Mouse (Mus musculus) CH12.LX (cell line): ENCODE results near the gene AW011738. TPM values are rescaled to one million over a fixed set of nuclear protein-coding genes. Genes with fewer than 3 reads are reported as not detected.

Experiments used
- DNase-seq: peaks from one replicate; pipeline ENCODE4 v3.0.0-alpha.2; 2013; ENCODE audit errors: extremely low read depth
- H3K27ac ChIP-seq: 2 replicates; pipeline ENCODE4 v1.5.1; 2012; ENCODE audit warnings: low read depth, mild to moderate bottlenecking, control low read depth, moderate library complexity; ENCODE audit not compliant: insufficient read depth
- H3K27me3 ChIP-seq: replicated peaks from 2 replicates; pipeline ENCODE3; 2012; ENCODE audit warnings: inconsistent platforms
- H3K36me3 ChIP-seq, 2 experiments: replicated peaks in 1 of 2; 2 replicates each; pipeline versions ENCODE3 to v1.6.1; 2012; ENCODE audit warnings: inconsistent platforms in 1 of 2, low read length in 1 of 2, mild to moderate bottlenecking in 1 of 2, mixed read lengths in 1 of 2, moderate library complexity in 1 of 2; ENCODE audit not compliant: control insufficient read depth in 1 of 2, insufficient read depth in 1 of 2
- H3K4me1 ChIP-seq, 2 experiments: 2 replicates each; pipeline ENCODE4 v1.6.1; 2012; ENCODE audit warnings: inconsistent platforms in 1 of 2, moderate library complexity in 1 of 2; ENCODE audit not compliant: insufficient read depth in 2 of 2, control insufficient read depth in 1 of 2
- H3K4me2 ChIP-seq: 2 replicates; pipeline ENCODE4 v1.6.1; 2012; ENCODE audit warnings: low read depth, mild to moderate bottlenecking, control low read depth; ENCODE audit not compliant: poor library complexity, insufficient read depth, severe bottlenecking
- H3K4me3 ChIP-seq, 3 experiments: fragments of 150-350 bp in 1 of 3; sonication (generic) in 1 of 3; replicated peaks in 1 of 3; 2 replicates each; pipeline versions ENCODE3 to v1.5.1; 2011 to 2012; ENCODE audit warnings: low read depth in 2 of 3, low read length in 2 of 3, mild to moderate bottlenecking in 2 of 3, moderate library complexity in 2 of 3, control low read depth in 1 of 3, improper control_type of control experiment in 1 of 3, inconsistent platforms in 1 of 3, mixed read lengths in 1 of 3; ENCODE audit not compliant: poor library complexity in 1 of 3
- H3K79me2 ChIP-seq: replicated peaks from 2 replicates; pipeline ENCODE4 v1.6.1; 2012; ENCODE audit warnings: mild to moderate bottlenecking, moderate library complexity; ENCODE audit not compliant: control insufficient read depth, poor library complexity, insufficient read depth, severe bottlenecking; ENCODE audit errors: extremely low read depth
- H3K9ac ChIP-seq: 2 replicates; pipeline ENCODE4 v1.6.1; 2012; ENCODE audit warnings: low read depth, mild to moderate bottlenecking, control low read depth, moderate library complexity; ENCODE audit not compliant: insufficient read depth
- H3K9me3 ChIP-seq: replicated peaks from 2 replicates; pipeline ENCODE3; 2012; ENCODE audit warnings: low read length, inconsistent platforms, mixed read lengths
- BHLHE40 ChIP-seq: IDR thresholded peaks from 2 replicates; pipeline ENCODE4 v1.6.1; 2011; ENCODE audit warnings: mild to moderate bottlenecking, low read depth, low read length, improper control_type of control experiment
- ELF1 ChIP-seq: IDR thresholded peaks from 2 replicates; pipeline ENCODE4 v1.6.1; 2014; ENCODE audit warnings: low read depth, mild to moderate bottlenecking, inconsistent platforms, low read length, improper control_type of control experiment
- HCFC1 ChIP-seq: IDR thresholded peaks from 2 replicates; pipeline ENCODE4 v1.6.1; 2012; ENCODE audit warnings: low read depth, mild to moderate bottlenecking, inconsistent platforms, low read length, improper control_type of control experiment
- JUND ChIP-seq: conservative IDR thresholded peaks from 2 replicates; pipeline ENCODE4 v1.6.1; 2011; ENCODE audit warnings: low read depth, low read length, improper control_type of control experiment
- KAT2A ChIP-seq: IDR thresholded peaks from 2 replicates; pipeline ENCODE4 v1.6.1; 2012; ENCODE audit warnings: low read length, improper control_type of control experiment, inconsistent platforms; ENCODE audit not compliant: insufficient replicate concordance
- MAZ ChIP-seq: IDR thresholded peaks from 2 replicates; pipeline ENCODE4 v1.6.1; 2012; ENCODE audit warnings: low read depth, mild to moderate bottlenecking, inconsistent platforms, low read length, improper control_type of control experiment, moderate library complexity
- MYC ChIP-seq: IDR thresholded peaks from 2 replicates; pipeline ENCODE4 v1.6.1; 2011; ENCODE audit warnings: low read depth, mild to moderate bottlenecking, improper control_type of control experiment, low read length
- NELFE ChIP-seq: IDR thresholded peaks from 2 replicates; pipeline ENCODE4 v1.6.1; 2011; ENCODE audit warnings: low read depth, low read length, improper control_type of control experiment
- NRF1 ChIP-seq: IDR thresholded peaks from 2 replicates; pipeline ENCODE4 v1.6.1; 2014; ENCODE audit warnings: low read depth, mild to moderate bottlenecking, inconsistent platforms, low read length, improper control_type of control experiment, moderate library complexity
- RAD21 ChIP-seq: IDR thresholded peaks from 2 replicates; pipeline ENCODE4 v1.6.1; 2011; ENCODE audit warnings: low read depth, mild to moderate bottlenecking, low read length, improper control_type of control experiment, moderate library complexity
- SIN3A ChIP-seq: IDR thresholded peaks from 2 replicates; pipeline ENCODE4 v1.6.1; 2012; ENCODE audit warnings: low read length, improper control_type of control experiment, inconsistent platforms
- TCF12 ChIP-seq: IDR thresholded peaks from 2 replicates; pipeline ENCODE4 v1.6.1; 2014; ENCODE audit warnings: low read depth, mild to moderate bottlenecking, inconsistent platforms, low read length, improper control_type of control experiment
- UBTF ChIP-seq: IDR thresholded peaks from 2 replicates; pipeline ENCODE4 v1.6.1; 2012; ENCODE audit warnings: low read depth, mild to moderate bottlenecking, inconsistent platforms, low read length, improper control_type of control experiment, moderate library complexity
- ZKSCAN1 ChIP-seq: IDR thresholded peaks from 2 replicates; pipeline ENCODE4 v1.6.1; 2012; ENCODE audit warnings: low read depth, inconsistent platforms, low read length, improper control_type of control experiment, borderline replicate concordance
- ZMIZ1 ChIP-seq: IDR thresholded peaks from 2 replicates; pipeline ENCODE4 v1.6.1; 2012; ENCODE audit warnings: low read depth, mild to moderate bottlenecking, inconsistent platforms, low read length, improper control_type of control experiment
- ZNF384 ChIP-seq: IDR thresholded peaks from 2 replicates; pipeline ENCODE4 v1.6.1; 2012; ENCODE audit warnings: low read depth, low read length, improper control_type of control experiment, inconsistent platforms
- dilution Hi-C: fragments of 300-500 bp; cut with MboI; formaldehyde crosslinking; loops from 2 replicates; pipeline ENCODE4 v1.14.3; 2020; ENCODE audit warnings: low sequenced_read_pairs; ENCODE audit not compliant: extremely low pct_unique_long_range_greater_than_20kb, extremely low pct_ligation_motif_present
- in situ Hi-C: fragments of 300-500 bp; cut with MboI; formaldehyde crosslinking; loops from 3 replicates; pipeline ENCODE4 v1.14.3; 2019; ENCODE audit warnings: low sequenced_read_pairs, low pct_ligation_motif_present, low pct_unique_long_range_greater_than_20kb, mixed read lengths
- polyA plus RNA-seq: library from polyadenylated mRNA; unstranded; fragments of >175 nt; gene quantifications from 2 replicates; pipeline ENCODE4 v1.2.1, GENCODE M21; 2012; ENCODE audit warnings: low read depth; ENCODE audit not compliant: insufficient read length
- total RNA-seq, 2 experiments: library from RNA; depleted of rRNA; stranded (reverse); fragments of 300-350 nt in 1 of 2; fragments of >200 nt in 1 of 2; gene quantifications; 2 replicates each; pipeline ENCODE4 v1.2.3; 2012 to 2014

The AW011738 gene
- total and polyA plus RNA-seq, 3 experiments = 0.15 to 1.6 (median 0.20) TPM

DNA sequence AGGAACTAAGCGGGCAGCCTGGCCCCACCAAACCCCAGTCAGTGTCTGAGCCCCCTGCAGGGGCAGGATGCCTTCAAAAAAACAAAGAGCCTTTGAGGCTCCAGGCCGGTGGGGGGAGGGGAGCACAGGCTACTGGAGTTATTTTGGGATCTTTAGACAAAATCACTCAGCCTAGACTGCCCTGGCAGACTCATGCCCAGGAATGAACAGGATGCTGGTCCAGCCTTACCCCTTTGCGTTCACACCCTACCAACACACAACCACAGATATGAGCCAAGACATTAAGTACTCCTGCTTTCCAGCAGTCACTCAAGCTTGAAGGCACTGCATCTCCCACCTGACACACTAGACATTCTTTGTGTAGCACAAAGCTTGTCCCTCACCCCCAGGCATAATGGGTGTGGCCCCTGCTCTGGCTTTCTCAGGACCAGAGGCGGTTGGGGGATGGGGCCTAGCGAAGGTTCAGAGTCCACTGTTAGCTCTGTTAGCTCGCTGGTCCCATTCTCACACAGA is 14.2 kb upstream of the AW011738 start:
- Histone ChIP-seq H3K27me3 (no peaks in the 10 kb centered on the region), H3K27ac (no peak overlapping the region), H3K36me3 (peaks cover 0 to 2% of the 10 kb centered on the region in 2 experiments), H3K4me2 (no peak overlapping the region), H3K79me2 (no peaks in the 10 kb centered on the region), H3K9ac (no peak overlapping the region), H3K4me1 (peaks cover 3 to 22% of the 10 kb centered on the region in 2 experiments; a peak in 2 of 4 replicates), H3K4me3 (no peak overlapping the region), H3K9me3 (no peaks in the 10 kb centered on the region)
- dilution Hi-C loops (no loop called here), in situ Hi-C loops (no loop called here)
- TF ChIP-seq ZMIZ1 = no peak
- DNase-seq = no peak

DNA sequence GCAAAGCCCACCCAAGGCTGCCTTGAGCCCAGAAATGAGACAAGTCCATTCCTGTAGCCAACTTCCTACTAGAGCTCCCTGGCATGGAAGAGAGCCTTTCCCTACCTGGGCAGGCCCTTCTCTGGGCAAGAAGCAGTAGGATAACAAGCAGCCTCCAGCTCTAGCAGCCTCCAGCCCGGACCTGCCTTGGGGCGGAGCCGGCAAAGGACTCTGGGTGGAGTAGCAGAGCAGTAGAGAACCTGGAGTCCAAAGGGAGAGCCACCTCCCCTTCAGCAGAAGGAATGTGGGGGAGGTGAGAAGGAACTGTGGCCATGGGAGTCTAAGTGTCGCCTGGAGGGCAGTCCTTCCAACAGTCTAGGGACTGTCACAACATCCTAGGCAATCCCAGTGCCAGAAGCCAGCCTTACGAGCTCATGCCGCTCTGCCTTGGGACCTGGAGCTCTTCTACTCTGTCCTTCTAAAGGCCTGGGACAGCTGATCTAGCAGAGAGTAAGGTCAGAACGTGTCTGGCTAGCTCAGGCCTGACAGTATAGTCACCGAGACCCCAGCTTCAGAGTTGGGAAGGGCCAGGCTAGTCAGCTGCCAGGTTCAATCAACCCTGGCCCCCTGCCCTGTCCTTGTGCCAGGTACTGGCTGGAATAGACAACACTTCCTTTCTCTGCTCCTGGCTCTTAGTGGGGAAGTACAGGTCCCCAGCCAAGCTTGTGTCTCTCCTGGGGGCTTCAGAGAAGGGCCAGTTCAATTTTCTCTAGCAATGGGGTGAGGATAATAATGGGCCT is 10.5 kb upstream of the AW011738 start:
- Histone ChIP-seq H3K79me2 (no peaks in the 10 kb centered on the region), H3K9me3 (no peaks in the 10 kb centered on the region), H3K27ac (no peak overlapping the region), H3K9ac (no peak overlapping the region), H3K36me3 (no peaks in the 10 kb centered on the region), H3K4me1 (peaks cover 3 to 13% of the 10 kb centered on the region in 2 experiments; a peak in 2 of 4 replicates), H3K4me3 (no peak overlapping the region), H3K27me3 (peaks cover 15% of the 10 kb centered on the region), H3K4me2 (no peak overlapping the region)
- in situ Hi-C loops = no loop called here
- dilution Hi-C loops = no loop called here
- no peak for TF ChIP-seq BHLHE40
- no peak for TF ChIP-seq UBTF
- TF ChIP-seq ZNF384 = no peak
- TF ChIP-seq TCF12 = no peak
- TF ChIP-seq RAD21 = no peak
- no peak for TF ChIP-seq MYC
- no peak for TF ChIP-seq ZMIZ1
- TF ChIP-seq NELFE = no peak
- no peak for TF ChIP-seq JUND
- no peak for TF ChIP-seq HCFC1
- no peak for DNase-seq

DNA sequence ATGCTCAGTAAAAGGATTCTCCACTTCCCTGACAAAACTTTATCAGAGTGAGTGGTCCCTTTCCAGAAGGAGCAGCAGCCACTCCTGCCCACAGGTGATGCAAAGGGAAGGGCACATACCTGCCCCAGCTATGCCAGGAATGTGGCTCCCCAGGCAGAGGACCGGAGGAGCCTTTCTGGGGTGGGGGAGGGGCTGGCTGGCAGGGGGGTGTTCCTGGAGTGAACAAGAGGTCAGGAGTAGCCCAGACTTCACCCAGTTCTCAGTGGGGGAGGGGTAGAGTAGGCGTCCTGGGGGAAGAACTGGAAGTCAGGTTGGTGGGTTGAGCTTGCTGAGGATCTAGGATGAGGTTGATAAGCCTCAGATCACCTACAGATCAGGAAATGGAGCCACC is 9.9 kb upstream of the AW011738 start:
- no peak overlapping the region for H3K27ac ChIP-seq
- in situ Hi-C loops = no loop called here
- no peak overlapping the region for H3K4me3 ChIP-seq
- no peak overlapping the region for H3K9ac ChIP-seq
- H3K27me3 ChIP-seq = peaks cover 15% of the 10 kb centered on the region
- H3K9me3 ChIP-seq = no peaks in the 10 kb centered on the region
- peaks cover 3 to 16% of the 10 kb centered on the region in 2 experiments; a peak in 2 of 4 replicates for H3K4me1 ChIP-seq
- H3K79me2 ChIP-seq = no peaks in the 10 kb centered on the region
- dilution Hi-C loops = no loop called here
- TF ChIP-seq NRF1 (no peak), SIN3A (no peak), ZKSCAN1 (no peak), ELF1 (no peak), KAT2A (no peak), MAZ (no peak), JUND (no peak), ZNF384 (no peak), HCFC1 (no peak)
- TF ChIP-seq, all 38 proteins: peak for 0
- DNase-seq = no peak
- H3K4me2 ChIP-seq = no peak overlapping the region
- no peaks in the 10 kb centered on the region for H3K36me3 ChIP-seq
